Mouse (Mus musculus) C2C12 (cell line): ENCODE data around the gene Mef2c.

Experiments
- CTCF ChIP-seq: IDR thresholded peaks from one replicate; pipeline ENCODE4 v1.5.1; 2011; ENCODE audit not compliant: control insufficient read depth, insufficient read depth, insufficient read length
- MAX ChIP-seq: IDR thresholded peaks from one replicate; pipeline ENCODE4 v1.6.1; 2011; ENCODE audit warnings: mild to moderate bottlenecking, control low read depth

DNA sequence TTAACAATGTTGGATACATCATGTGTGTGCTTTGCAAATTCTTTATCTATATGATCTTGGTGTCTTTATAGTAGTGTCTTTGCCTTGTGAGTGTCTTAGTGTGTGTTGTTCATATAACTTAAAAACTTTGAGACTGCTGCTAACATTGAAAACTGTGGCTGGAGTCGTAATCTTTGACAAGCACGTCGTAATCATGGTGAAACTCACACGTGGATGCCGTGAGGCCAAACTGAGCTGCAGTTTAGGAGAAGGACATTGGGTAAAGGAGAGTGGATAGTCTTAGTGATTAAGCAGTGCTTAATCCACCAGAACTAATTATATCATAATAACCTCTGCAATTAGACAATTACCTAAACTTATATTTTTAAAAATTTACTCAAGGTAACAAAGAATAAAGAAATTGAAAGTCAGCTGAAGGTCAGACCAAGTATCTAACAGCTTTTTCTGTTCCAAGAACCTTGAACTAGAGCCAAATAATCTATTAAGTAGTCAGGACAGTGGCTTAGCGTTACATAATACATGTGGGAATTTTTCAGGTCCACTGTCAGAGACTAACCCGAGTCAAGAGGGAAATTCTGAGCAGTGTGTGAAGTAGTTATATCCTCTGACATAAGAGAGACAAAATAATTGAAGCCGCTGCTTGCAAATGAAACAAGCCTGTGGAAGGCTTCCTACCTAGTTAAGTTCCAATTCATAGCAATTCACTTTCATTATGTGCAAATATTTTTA, 70.2 kb downstream of the Mef2c start:
- TF ChIP-seq CTCF (no peak), MAX (no peak)
